Mouse (Mus musculus) urinary bladder, adult 2 months (tissue): Measurements from ENCODE around the gene Olfr119. TPM values are rescaled to one million over a fixed set of nuclear protein-coding genes. Genes with fewer than 3 reads are reported as not detected.
"Not testable (repeated sequence)": the region's sequence is repeated elsewhere in the genome, so short reads cannot be mapped to it uniquely, and the experiment has no call there.

Experiments
- DNase-seq: peaks from one replicate; pipeline ENCODE4 v3.0.0; 2022; ENCODE audit warnings: low spot score
- polyA plus RNA-seq: library from polyadenylated mRNA; depleted of rRNA; stranded (reverse); fragments of >200 nt; gene quantifications from 2 replicates; pipeline ENCODE4 v1.2.3, GENCODE M21; 2012; rRNA removed

Olfr119 gene
- polyA plus RNA-seq: not detected in 2 replicates

GRCm38 (mm10) chr17:37696264-37696663 is at the start of gene Olfr119:
TSS of gene Olfr119 (plus strand) at chr17:37696564.
- not testable (repeated sequence) for DNase-seq

GRCm38 (mm10) chr17:37663682-37664081 is 32.7 kb upstream of the Olfr119 start, which contains the start of gene Olfr117:
TSS of gene Olfr117 (minus strand) at chr17:37663782.
- DNase-seq: no peak

- no peak for DNase-seq
These were observed 29.7 kb upstream of the Olfr119 start, which contains the start of gene Olfr118 for GRCm38 (mm10) chr17:37666688-37667087. TSS of gene Olfr118 (plus strand) at chr17:37666988.

DNA sequence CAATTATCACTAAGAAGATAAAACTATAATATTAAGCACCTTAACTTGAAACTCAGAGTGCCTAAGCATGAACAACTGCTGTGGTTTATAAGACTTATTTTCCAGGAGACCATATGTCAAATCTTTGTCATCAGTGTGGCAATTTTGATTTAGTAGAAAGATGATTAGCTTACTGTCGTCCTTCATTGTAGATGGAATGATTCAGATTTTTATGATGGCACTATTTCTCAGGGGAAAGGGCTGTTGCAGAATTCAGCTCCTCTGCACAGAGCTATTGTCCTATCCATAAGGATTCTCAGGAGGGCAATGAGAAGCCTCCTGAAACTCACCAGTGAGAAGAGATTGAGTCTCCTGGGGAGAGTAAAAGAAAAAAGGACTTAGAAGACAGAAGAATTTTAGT is 25.1 kb downstream of the Olfr119 start, which contains the start of gene Olfr120:
Gene Olfr120 (plus strand): TSS at position 301 of the 400 bp plus-strand sequence.
- DNase-seq: no peak

DNA sequence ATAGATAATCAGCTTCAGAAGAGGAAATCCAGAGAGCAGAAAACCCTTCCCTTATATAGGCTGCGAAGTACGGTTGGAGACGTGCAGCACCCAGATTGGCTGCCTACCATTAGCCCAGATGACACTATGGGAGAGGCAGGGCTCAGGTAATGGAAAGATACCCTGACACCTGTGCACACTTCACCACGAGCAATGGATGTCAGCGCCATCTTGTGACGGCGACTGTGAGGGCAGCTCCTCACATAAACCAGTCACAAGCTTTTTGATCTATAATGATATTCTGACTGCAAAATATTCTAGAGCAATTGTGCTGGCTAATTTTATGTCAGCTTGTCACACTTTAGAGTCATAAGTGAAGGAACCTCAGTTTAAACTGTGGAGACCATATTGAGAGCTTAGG is 41.7 kb downstream of the Olfr119 start:
- DNase-seq: no peak

Other genes starting within 250 kb of the Olfr119 start
- not detected in 2 replicates for gene Olfr109, start 237.6 kb upstream of the Olfr119 start, polyA plus RNA-seq
- 0.35 and 0.47 TPM in 2 replicates for gene H2-M2, start 213.0 kb upstream of the Olfr119 start, polyA plus RNA-seq
- gene Olfr110, start 204.1 kb upstream of the Olfr119 start, polyA plus RNA-seq: not detected in 2 replicates
- 0.03 and 0.04 TPM in 2 replicates for gene Olfr111, start 188.5 kb upstream of the Olfr119 start, polyA plus RNA-seq
- not detected in 2 replicates for gene Olfr112, start 127.1 kb upstream of the Olfr119 start, polyA plus RNA-seq
- not detected in 2 replicates for gene Olfr113, start 118.9 kb upstream of the Olfr119 start, polyA plus RNA-seq
- not detected in 2 replicates for gene Olfr114, start 103.8 kb upstream of the Olfr119 start, polyA plus RNA-seq
- gene Olfr115, start 69.5 kb upstream of the Olfr119 start, polyA plus RNA-seq: not detected in 2 replicates
- gene Olfr116, start 69.4 kb upstream of the Olfr119 start, polyA plus RNA-seq: not detected in 2 replicates
- not detected in 2 replicates for gene Olfr117, start 32.8 kb upstream of the Olfr119 start, polyA plus RNA-seq
- not detected in 2 replicates for gene Olfr118, start 29.6 kb upstream of the Olfr119 start, polyA plus RNA-seq
- not detected in 2 replicates for gene Olfr120, start 25.2 kb downstream of the Olfr119 start, polyA plus RNA-seq
- gene Olfr121, start 52.3 kb downstream of the Olfr119 start, polyA plus RNA-seq: not detected in 2 replicates
- gene Olfr122, start 72.0 kb downstream of the Olfr119 start, polyA plus RNA-seq: not detected in 2 replicates
- not detected in 2 replicates for gene Olfr123, start 97.0 kb downstream of the Olfr119 start, polyA plus RNA-seq
- not detected in 2 replicates for gene Olfr124, start 103.3 kb downstream of the Olfr119 start, polyA plus RNA-seq
- gene Olfr125, start 136.4 kb downstream of the Olfr119 start, polyA plus RNA-seq: not detected in 2 replicates
- not detected in 2 replicates for gene Olfr126, start 150.9 kb downstream of the Olfr119 start, polyA plus RNA-seq
- not detected in 2 replicates for gene Olfr127, start 203.9 kb downstream of the Olfr119 start, polyA plus RNA-seq
- not detected in 2 replicates for gene Olfr128, start 224.0 kb downstream of the Olfr119 start, polyA plus RNA-seq